Mouse (Mus musculus) intestine, postnatal 0 days (tissue): Measurements from ENCODE around the gene Dhx37. TPM values are rescaled to one million over a fixed set of nuclear protein-coding genes. Genes with fewer than 3 reads are reported as not detected.
A peak's percentile ranks its signal among the peaks of the same experiment; 100 is the strongest.

Experiments
- ATAC-seq: fragments of 200-750 bp; cut with Nextera tagmentation; 2 replicates; pipeline ENCODE4 v1.8.0; 2017; ENCODE audit warnings: mild to moderate bottlenecking, moderate TSS enrichment, moderate library complexity
- H3K27ac ChIP-seq: fragments of 300-500 bp; sonication (generic); 2 replicates; pipeline ENCODE4 v1.5.1; 2014; ENCODE audit warnings: mild to moderate bottlenecking, low read depth, low read length, moderate library complexity
- H3K27me3 ChIP-seq: fragments of 300-500 bp; sonication (generic); replicated peaks from 2 replicates; pipeline ENCODE4 v1.6.1; 2014; ENCODE audit warnings: low read length, mixed read lengths; ENCODE audit not compliant: control insufficient read depth, insufficient read depth
- H3K36me3 ChIP-seq: fragments of 300-500 bp; sonication (generic); 2 replicates; pipeline ENCODE4 v1.6.1; 2014; ENCODE audit warnings: mild to moderate bottlenecking, moderate library complexity; ENCODE audit not compliant: control insufficient read depth, insufficient read depth
- H3K4me1 ChIP-seq: fragments of 300-500 bp; sonication (generic); replicated peaks from 2 replicates; pipeline ENCODE4 v1.6.1; 2014; ENCODE audit warnings: antibody characterized with exemption, low read length, mixed read lengths; ENCODE audit not compliant: control insufficient read depth, insufficient read depth
- H3K4me2 ChIP-seq: fragments of 300-500 bp; sonication (generic); replicated peaks from 2 replicates; pipeline ENCODE4 v1.6.1; 2014; ENCODE audit warnings: low read depth, mild to moderate bottlenecking, moderate library complexity
- H3K4me3 ChIP-seq: fragments of 300-500 bp; sonication (generic); 2 replicates; pipeline ENCODE4 v1.5.1; 2014; ENCODE audit warnings: low read depth, low read length
- H3K9ac ChIP-seq: fragments of 300-500 bp; sonication (generic); 2 replicates; pipeline ENCODE4 v1.6.1; 2014; ENCODE audit warnings: mild to moderate bottlenecking, low read depth, low read length
- H3K9me3 ChIP-seq: fragments of 300-500 bp; sonication (generic); 2 replicates; pipeline ENCODE4 v1.6.1; 2016; ENCODE audit warnings: mixed run types; ENCODE audit not compliant: control insufficient read depth
- CTCF ChIP-seq: sonication (generic); IDR thresholded peaks from 2 replicates; pipeline ENCODE4 v1.5.1; 2016; ENCODE audit warnings: low read depth, mild to moderate bottlenecking, control low read depth, antibody characterized with exemption, moderate library complexity
- WGBS: fragments of 180-500 bp; shearing (Covaris S2); extraction: QIAGEN DNeasy Blood & Tissue Kit; methylation state at CpG from one replicate; pipeline ENCODE4 v1.1.7; 2014; 5-methylcytosine and 5-hydroxymethylcytosine counted together
- microRNA-seq: library from miRNA; unstranded; fragments of <30 nt; microRNA quantifications from one replicate; pipeline ENCODE4, GENCODE M21; 2016
- polyA plus RNA-seq: library from polyadenylated mRNA; unstranded; fragments of >200 nt; fragmentation: Nextera tagmentation; extraction: Ambion mirVana; gene quantifications from 2 replicates; pipeline ENCODE4 v1.2.1, GENCODE M21; 2015

The Dhx37 gene
- polyA plus RNA-seq, 1 experiment from 2014 or later = 2.5 TPM

- Histone ChIP-seq H3K9ac (no peak overlapping the region), H3K4me2 (no peak overlapping the region), H3K4me3 (no peak overlapping the region), H3K27ac (no peak overlapping the region), H3K9me3 (no peaks in the 10 kb centered on the region), H3K4me1 (no peaks in the 10 kb centered on the region), H3K36me3 (no peaks in the 10 kb centered on the region), H3K27me3 (no peaks in the 10 kb centered on the region)
- no peak for TF ChIP-seq CTCF
- no peak for ATAC-seq
- 73% methylated on average over 5 of the region's 5 CpGs for WGBS
Measured at GRCm38 (mm10) chr5:125368156-125368555, 65.8 kb downstream of the Dhx37 start.

DNA sequence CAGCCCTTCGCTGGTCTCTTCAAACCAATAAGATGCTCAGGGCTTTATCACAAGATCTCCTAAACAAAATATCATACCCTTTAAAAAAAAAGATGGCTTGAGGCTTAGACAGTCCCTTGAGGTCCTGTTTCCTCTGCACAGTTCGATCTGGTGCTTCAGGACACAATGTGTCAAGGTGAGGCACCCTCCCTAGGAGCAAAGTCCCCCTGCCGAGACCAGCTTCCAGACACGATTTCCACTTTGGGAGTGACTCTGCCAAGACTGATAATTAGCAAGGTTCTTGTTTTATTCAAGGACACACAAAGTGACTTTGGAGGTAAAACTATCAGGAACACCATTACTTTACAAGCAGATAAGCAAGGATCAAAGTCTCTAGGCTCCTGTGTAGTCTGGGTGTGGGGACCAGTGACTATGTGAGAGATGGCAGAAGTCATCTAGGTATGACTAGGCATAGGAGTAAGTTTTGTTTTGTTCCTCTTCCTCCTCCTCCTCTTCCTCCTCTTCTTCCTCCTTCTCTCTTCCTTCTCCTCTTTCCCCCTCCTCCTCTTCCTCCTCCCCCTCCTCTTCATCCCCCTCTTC lies 69.0 kb downstream of the Dhx37 start:
- no peaks in the 10 kb centered on the region for H3K4me1 ChIP-seq
- no peak overlapping the region for H3K27ac ChIP-seq
- no peak for TF ChIP-seq CTCF
- ATAC-seq = peak; percentile 83
- H3K9me3 ChIP-seq = no peaks in the 10 kb centered on the region
- no peaks in the 10 kb centered on the region for H3K36me3 ChIP-seq
- H3K27me3 ChIP-seq = no peaks in the 10 kb centered on the region
- WGBS = 46% methylated on average over 4 of the region's 4 CpGs
- no peak overlapping the region for H3K4me3 ChIP-seq
- no peak overlapping the region for H3K4me2 ChIP-seq
- no peak overlapping the region for H3K9ac ChIP-seq

- 61% methylated on average over 7 of the region's 7 CpGs for WGBS
- Histone ChIP-seq H3K4me2 (no peak overlapping the region), H3K27ac (no peak overlapping the region), H3K4me1 (no peaks in the 10 kb centered on the region), H3K9ac (no peak overlapping the region), H3K27me3 (no peaks in the 10 kb centered on the region), H3K4me3 (no peak overlapping the region), H3K9me3 (no peaks in the 10 kb centered on the region), H3K36me3 (no peaks in the 10 kb centered on the region)
- ATAC-seq = no peak
- TF ChIP-seq CTCF = no peak
Measured at GRCm38 (mm10) chr5:125363894-125364293, 70.0 kb downstream of the Dhx37 start.

Small RNA genes within 50 kb of the gene (microRNA-seq; reads per million reads assigned to microRNA genes)
- not detected for gene Gm27551

Other genes with a start within 250 kb of the Dhx37 start
- gene Scarb1, start 93.0 kb downstream of the Dhx37 start, polyA plus RNA-seq = 26.5 TPM in 2 replicates
- gene Gm10382, start 44.8 kb downstream of the Dhx37 start, polyA plus RNA-seq = 0.16 and 0.24 TPM in 2 replicates
- 345 and 371 TPM in 2 replicates for gene Ubc, start 43.9 kb downstream of the Dhx37 start, polyA plus RNA-seq
- gene Bri3bp, start 7.4 kb upstream of the Dhx37 start, polyA plus RNA-seq = 35.7 and 42.8 TPM in 2 replicates
- 13.7 and 14.0 TPM in 2 replicates for gene Aacs, start 41.7 kb upstream of the Dhx37 start, polyA plus RNA-seq
- 0.14 and 0.25 TPM in 2 replicates for gene Tmem132b, start 97.7 kb upstream of the Dhx37 start, polyA plus RNA-seq